Mouse (Mus musculus) ZHBTc4 (cell line): ENCODE measurements around the gene Fam169a.

Experiments
- DNase-seq: peaks from one replicate; pipeline ENCODE4 v3.0.0-alpha.2; 2011; ENCODE audit warnings: low read depth, low spot score

The Fam169a gene

DNA sequence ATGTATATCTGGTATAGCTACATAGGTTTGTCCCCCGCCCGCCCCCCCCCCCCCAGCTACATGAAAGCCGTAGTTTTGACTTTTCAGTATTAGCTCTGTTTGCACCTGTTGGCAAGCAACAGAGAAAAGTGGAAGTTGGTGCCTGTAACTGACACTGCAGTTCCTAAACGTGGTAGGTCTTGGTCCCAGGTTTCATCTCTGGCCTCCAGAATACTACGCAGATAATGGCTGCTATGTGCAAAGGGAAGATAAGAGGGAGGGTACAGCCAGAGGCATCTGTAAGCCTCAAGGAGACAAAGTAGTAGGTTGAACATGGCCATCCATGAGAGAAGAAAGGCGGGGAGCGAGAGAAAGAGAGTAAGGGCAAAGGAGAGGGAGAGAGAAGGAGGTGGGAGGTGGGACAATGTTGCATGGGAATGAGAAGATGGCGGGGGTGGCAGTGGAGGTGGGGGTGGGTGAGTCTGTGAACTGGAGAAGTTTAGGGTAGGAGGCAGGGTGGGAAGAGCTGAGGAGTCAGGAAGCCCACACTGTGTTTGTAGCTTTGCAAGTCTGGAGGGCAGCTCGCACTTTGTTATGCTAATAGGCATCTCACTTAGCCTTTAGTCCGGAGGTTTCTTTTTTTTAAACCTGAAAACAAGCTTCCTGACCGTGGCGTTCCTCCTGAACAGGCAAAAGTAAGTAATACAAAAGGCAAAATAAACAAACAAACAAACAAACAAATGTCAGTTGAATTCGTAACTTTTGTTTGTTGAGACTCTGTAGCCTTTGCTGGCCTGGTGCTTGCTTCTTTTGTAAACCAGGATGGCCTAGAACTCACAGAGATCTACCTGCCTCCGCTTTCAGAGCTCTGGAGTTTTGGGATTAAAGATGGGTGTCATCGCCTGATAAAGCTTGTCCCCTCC, at the start of gene Fam169a:
Gene Fam169a, plus strand, starts transcription at position 638 of the 902 bp plus-strand sequence.
- peak; percentile 92 for DNase-seq

DNA sequence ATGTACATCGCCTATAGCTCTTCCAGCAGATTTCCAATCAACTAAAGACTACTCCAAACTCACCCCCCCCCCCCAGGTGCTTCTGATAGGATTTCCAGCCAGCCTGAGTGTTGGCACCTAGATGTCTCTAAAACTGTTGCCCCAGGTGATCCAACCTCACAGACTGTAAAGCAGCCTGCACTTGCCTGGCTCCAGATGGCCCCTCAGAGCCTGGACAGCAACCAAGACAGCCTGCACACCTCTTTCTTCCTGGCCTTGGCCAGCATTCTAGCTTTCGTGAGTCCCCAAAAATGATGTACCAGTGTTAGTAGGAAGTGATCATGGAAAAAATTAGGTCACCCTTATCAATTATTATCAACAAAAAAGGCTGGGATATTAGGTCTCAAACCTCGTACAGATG, 49.4 kb upstream of the Fam169a start:
- DNase-seq, result no peak

DNA sequence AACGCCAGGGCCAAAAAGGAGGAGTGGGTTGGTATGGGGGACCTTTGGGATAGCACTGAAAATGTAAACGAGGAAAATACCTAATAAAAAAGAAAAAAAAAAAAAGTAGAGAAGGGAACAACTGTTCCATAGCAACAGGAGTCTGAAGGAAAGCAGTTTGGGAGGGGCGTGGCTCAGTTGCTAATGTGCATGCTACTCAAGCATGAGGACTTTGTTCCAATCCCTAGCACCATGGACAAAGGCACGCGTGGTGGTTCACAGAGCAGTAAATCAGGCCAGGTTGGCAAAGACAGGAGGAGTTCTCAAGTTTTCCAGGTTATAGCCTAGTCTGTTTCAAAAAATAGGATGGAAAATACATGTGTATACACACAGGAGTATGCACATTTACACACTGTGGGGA, 47.0 kb upstream of the Fam169a start:
- peak; percentile 77 for DNase-seq

DNA sequence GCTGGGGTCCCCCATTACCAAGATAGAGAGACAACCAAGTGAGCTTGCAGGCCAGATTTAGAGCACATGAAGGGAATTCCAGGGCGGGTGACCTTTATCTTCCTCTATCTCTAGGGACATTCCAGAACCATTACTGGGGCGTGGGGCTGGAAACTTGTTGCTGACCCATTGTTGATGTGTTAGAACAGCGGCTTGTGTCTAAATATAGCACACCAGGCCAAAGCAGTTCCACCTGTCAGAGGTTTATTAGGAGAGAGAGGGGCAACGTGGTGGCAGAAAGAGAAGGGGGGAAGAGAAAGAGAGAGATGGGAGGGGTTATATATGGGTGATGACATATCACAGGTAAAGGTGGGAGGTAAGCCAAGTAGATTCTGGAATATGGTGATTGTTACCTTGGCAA, 45.2 kb upstream of the Fam169a start:
- DNase-seq, result peak; percentile 48

DNA sequence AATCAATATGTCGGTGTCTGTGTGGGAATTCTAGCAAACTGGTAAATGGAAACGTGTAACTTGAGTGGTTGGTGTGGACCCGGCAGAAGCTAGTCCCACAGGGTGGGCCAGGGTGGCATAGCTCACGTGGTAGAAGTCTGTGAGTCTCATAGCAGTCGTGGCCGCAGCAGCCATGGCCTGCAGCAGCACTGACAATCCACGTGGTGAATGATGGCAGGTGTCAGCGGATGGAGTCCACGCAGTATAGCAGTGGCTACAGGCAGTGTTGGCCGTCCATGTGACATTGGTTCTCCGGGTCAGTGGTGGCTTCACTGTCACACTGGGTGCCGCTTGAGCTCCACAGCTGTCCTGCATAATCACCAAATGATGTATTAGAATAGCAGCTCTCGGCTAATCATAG, 37.0 kb upstream of the Fam169a start:
- no peak for DNase-seq

DNA sequence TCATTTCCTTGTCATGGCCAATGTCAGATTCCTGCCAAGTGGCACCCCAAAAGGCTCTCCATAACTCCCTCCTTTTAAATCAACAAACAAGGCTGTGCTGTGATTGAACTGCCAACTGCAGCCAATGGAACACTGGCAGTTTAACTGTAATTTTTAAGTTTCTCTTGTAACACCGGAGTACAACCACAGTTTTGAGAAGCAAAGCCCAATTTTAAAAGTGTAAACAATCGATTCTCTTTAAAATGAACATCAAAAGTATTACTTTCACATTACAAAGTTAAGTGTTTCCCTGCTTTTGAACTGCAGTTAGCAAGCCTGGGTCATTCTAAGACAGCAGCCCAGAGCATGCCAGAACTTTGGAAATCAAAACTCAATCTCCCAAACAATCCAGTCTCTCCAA, 32.8 kb upstream of the Fam169a start, which contains the start of gene 1700029F12Rik:
Gene 1700029F12Rik, minus strand, starts transcription at position 101 of the 400 bp plus-strand sequence.
- no peak for DNase-seq

DNA sequence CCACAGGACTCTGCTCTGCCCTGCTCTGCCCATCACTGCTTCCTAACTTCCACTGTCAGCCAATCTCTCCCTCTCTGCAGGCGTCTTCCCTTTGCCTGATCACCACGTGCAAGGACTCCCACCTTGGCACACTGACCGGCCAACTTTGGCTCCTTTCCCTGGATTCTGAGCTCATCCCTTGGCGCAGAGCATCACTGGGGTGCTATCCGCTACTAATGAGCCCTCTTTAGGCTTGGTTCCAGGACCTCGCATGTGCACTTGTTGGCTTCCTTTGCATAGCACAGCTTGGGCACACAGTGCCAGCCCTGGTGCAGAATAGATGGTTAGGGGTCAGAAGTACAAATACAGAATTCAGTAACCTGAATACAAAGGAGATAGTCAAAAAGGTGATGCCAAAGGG, 15.9 kb upstream of the Fam169a start:
- DNase-seq, result no peak

DNA sequence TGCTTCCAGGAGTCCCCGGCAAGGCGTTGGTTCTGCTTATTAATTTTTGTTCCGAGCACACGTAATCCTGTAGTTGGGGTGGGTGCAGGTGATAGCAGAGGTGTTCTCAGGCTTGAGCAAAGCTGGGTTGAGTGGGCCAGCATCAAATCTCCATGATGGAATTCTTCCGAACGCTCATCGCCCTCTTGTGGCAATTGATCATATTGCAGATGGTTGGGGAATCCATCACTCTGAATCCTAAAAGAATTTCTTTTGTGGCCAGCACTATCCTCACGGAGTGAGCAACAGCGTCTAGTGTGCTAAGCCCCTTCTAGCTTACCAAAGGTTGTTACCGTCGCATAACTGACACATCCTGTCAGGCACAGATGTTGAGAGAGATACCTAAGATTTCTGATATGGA, 14.4 kb upstream of the Fam169a start:
- peak; percentile 86 for DNase-seq

DNA sequence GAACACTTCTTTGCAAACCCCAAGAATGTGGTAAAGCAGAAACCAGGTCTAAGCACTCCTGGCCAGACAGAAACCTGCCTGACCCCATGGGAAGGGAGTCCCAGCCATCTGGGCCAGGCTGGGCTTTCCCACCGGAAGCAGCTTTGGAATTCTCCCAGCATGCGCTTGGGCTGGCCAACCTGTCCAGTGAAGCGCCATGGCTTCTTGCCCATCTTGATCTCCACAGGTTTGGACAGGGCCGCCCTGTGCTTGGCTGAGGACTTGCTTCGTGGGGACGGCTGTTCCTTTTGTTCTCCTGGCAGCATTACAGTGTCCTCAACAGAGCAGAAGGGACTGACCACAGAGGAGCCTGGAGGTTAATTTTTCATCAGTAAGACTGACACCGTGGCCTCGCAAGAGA, 13.2 kb upstream of the Fam169a start:
- no peak for DNase-seq

DNA sequence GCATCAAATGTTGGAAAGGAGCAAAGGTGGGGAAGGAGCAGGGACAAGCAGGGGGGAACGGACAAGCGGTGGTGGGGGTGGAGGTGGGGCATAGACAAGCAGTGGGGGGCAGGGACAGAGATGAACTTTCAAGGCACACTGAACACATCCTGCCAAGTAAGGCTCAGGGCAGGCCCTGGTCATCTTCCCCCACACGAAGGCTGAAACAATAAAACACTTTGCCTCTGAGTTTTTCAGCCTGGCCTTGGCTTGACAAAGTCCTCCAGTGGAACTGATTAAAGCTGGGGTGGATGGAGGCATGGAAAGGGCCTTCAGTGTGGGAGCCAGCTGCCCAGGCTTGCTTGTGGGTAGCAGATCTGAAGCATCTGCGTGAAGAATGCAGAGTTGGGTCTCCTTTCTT, 9.3 kb upstream of the Fam169a start:
- no peak for DNase-seq

DNA sequence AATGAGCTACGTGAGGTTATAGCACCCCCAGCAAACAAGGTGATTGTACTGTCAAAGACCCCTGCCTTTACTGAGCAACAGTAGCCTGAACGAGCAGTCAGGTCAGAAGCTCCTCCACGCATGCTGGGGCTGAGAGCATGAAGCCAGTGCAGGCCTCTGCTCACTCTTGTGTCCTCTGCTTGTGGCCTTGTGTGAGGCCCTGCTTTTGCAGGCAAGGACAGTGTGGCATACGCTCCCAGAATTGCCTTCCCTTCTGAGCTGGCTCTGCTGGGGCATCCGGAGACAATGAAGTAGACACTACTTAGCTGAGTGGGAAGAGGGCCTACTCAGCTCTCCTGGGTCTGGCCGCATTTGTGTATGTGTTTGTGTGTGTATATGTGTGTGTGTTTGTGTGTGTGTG, 7.3 kb upstream of the Fam169a start:
- no peak for DNase-seq

DNA sequence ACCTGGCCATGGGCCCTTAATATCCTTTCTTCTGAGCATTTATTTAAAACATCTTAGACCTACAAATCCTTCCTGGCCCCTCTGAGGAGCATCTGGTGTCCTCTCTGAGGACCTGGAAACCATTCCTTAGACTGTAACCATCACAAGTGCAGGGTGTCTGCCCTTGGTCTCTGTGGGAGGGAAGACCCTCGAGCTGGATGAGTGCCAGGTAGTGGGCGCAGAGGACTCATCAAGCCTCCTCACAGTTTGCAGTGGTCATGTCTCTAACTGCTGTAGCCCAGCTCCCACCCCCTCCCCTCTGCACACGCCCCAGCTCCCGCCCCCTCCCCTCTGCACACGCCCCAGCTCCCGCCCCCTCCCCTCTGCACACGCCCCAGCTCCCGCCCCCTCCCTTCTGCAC, 6.8 kb upstream of the Fam169a start:
- no peak for DNase-seq

DNA sequence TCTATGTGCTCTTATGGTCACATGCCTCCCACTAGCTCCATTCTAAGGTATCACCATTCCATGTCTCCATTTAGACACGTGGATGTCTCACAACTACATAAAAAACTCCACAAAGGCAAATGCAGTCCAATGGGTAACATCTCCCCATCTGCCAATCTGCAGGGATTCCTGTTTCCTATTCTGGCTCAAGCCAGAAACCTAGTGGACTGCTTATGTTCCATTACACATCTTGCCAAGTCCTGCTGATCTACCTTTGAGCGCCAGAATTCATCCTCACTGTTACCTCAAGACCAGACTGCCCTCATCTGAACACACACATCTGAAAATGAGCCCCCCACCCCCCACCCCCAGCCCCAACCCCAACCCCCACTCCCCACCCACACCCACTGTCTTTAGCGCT, 4.9 kb upstream of the Fam169a start:
- no peak for DNase-seq

DNA sequence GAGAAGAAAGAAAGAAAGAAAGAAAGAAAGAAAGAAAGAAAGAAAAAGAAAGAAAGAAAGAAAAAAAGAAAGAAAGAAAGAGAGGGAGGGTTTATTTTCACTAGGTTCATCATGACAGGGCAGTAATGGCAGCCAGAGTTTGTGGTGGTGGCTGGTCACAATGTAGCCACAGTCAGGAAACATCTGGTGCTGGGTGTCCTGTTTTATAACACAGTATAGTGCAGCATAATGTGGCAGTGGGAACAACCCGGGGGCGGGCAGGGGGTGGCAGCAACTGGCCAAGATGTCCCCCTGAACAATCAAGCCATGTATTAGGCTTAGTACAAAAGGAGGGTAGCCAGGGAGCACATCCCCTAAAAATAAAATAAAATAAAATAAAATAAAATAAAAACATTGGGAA, 3.7 kb upstream of the Fam169a start:
- no peak for DNase-seq

DNA sequence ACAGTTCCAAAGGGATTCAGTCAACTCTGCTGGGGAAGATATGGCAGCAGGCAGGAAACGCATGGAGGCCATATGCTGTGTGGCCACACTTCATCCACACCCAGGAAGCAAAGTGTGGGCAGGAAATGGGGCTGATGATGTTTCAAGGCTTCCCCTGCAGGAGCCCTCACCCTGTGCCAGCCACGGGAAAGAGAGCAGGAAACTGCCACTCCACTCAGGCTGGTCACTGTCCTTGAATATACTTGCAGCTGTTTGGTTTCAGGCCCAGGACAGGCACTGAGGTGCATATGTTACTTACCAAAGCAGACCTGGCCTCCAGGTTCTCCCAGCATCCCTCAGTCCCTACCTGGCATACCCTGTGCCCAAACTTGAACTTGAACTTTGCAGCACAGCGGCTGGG, 2.7 kb upstream of the Fam169a start:
- peak; percentile 36 for DNase-seq

DNA sequence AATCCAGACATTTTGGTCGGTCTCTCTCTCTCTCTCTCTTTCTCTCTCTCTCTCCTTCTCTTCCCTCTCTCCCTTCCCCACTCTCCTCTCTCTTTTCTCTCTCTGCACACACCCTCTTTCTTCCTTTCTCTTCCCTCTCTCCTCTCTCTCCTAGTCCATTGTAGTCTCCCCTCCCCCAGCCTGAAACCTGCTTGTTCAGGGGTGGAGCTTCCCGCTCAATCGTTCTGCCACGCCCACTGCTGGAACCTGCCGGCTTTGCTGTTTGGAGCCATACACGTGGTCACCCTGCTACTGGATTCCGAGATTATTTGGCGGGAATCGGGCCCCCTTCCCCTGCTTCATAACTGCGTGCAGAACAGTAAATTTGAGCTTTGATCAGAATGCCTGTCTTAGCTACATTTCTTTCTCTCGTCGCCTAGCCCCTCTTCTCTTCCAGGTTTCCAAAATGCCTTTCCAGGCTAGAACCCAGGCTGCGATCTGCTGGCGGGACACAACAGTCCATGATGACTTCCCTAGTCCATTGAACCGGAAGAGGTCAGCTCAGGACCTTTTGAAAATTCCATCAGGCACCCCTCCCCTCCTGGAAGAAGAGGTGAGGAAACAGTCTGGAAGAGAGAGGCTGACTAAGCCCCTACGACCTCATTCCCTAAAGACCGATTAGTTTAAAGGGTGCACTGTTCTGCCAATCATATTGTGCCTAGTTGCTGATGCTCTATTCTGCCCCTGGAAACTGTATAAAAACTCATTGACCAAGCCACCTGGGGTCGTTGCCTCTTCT, 2.1 kb upstream of the Fam169a start:
- DNase-seq, result peak; percentile 85

DNA sequence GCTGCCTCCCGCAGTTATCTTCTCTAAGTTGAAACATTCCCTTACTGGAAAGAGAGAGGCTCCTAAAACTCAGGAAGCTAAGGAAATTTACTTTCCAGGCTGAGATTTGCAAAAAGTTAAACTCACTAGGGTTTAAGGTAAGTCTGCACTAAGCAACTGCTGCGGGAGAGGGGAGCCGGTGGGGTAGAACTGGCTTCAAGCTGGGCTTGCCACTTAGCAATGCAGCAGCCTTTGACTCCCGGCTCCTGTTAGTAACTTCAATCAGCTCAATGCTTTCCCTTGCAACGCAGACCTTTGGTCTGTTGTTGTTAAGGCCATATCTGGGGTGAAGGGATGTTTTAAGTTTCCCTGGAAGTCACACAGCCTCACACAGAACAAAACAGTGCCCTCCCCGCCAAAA, 605 bp downstream of the Fam169a start:
- DNase-seq, result peak; percentile 63

DNA sequence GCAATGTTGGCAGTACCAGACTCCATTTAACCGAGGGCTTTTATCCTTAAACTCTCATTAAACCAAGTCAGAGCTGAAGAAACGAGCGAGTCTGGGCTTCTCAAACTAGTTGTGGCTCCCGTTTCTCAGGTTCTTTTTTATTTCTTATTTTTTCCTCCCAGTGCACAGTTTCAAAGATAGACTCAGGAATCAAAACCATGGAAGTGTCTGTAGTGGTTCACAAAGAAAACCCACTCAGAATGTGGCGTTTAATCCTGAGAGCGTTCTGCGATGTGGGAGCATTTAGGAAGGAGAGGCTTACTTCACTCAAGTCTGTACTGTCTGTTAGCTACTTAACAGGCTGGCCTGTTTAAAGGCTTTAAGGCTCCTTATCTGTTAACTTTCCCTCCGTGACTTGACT, 1.1 kb downstream of the Fam169a start:
- DNase-seq, result no peak

DNA sequence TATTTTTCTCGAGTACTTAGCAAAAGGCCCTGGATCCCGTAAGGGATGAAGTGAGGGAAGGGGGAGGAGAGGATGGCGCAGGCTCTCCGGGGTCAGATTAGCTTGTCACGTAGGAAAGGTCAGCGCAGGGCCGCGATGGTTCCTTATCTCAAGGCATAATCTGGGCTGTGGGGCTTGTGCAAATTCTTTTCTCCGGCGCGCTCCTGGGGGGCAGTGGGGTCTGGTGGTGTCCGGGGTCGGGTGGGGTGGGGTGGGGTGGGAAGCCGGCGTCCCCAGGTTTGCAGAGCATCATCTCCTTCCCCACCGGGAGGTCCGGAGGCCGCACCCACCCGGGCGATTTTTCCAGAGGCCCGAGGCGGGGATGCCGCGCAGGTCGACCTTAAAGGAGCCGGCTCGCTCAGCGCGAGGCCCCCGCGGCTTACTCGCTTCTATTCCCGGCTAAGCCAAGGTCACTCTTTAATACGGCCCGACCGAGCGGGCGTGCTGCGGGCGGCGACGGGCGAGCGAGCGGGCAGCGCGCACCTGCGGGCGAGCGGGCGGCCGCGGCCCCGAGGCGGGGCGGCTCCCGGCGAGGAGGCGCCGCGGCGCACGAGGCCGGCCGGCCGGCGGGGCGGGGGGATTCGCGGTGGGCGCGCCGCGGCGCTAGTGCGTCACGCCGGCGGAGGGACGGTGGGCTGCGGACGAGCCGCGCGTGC, 4.0 kb downstream of the Fam169a start:
- DNase-seq, result peak; percentile 90

DNA sequence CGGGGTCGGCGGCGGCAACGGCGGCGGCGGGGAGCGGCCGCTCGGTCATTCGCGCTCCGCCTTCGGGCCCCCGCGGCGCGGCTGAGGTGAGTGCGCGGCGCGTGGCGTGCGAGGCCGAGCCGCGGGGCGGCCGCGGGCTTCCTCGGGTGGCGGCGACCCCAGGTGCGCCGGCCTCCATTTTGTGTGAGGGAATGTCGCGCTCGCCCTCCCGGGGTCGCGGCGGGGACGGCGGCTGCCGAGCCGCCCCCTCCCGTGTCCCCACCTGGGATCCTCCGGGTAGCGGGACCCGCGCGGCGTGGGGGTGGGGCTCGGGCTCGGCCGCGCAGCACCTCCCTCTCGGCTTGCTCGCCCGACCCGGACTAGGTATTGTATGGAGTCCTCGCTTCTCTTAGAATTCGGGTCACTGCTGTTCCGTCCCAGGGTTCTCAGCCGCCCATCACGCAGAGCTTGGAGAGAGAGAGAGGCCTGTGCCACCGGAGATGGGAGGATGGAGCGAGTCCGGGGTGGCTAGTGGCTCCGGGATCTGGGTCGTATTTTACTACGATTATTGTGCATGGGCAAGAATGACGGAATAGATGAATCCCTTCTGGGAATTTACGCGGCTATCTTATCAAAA, 4.6 kb downstream of the Fam169a start:
- peak; percentile 67 for DNase-seq

DNA sequence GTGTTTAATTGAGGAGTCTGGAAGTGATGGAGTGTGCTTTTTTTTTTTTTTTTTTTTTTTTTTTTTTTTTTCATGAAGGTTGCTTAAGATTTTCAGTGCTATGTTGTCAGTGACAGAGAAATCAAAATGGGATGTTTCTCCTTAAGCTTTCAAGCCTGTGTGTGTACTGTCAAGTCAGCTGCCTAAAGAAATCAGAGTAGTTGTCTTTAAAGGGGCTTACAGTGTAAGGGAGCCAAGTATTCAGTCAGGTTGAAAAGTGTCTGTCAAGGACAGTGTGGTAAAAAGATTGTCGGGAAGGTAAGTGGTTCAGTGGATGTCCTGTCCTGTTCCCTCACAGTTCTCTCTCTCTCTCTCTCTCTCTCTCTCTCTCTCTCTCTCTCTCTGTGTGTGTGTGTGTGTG, 6.4 kb downstream of the Fam169a start:
- DNase-seq, result no peak

DNA sequence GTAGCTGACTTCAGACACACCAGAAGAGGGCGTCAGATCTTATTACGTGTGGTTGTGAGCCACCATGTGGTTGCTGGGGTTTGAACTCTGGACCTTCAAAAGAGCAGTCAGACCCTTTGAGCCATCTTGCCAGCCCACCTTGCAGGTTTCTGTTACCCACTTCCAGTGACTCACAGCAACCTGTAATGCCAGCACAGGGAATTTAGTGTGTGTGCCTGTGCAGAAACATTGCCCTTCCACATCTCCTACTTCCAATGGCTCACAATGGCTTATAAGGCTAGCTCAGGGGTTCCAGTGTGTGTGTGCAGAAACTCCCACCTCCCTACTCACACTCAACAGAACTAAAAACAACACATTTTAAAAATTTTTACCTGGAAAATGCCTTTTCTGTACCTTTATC, 10.5 kb downstream of the Fam169a start:
- DNase-seq, result no peak
